Mouse (Mus musculus) myocyte (in vitro differentiated cells): ENCODE data around the gene Slc9a5.

ENCODE experiments used
- E2F4 ChIP-seq: IDR thresholded peaks from one replicate; pipeline ENCODE4 v1.6.1; 2011; ENCODE audit warnings: mild to moderate bottlenecking, control low read depth, moderate library complexity; ENCODE audit not compliant: insufficient read depth
- MAX ChIP-seq: IDR thresholded peaks from one replicate; pipeline ENCODE4 v1.6.1; 2011; ENCODE audit warnings: low read depth, mild to moderate bottlenecking, control low read depth
- MYOD1 ChIP-seq, 3 experiments: IDR thresholded peaks; one replicate each; pipeline ENCODE4 v1.6.1; 2011; ENCODE audit warnings: control low read depth in 2 of 3, low read depth in 2 of 3, mild to moderate bottlenecking in 2 of 3, moderate library complexity in 1 of 3; ENCODE audit not compliant: insufficient read length in 2 of 3, control insufficient read depth in 1 of 3
- MYOG ChIP-seq, 3 experiments: IDR thresholded peaks; one replicate each; pipeline ENCODE4 v1.6.1; 2011; ENCODE audit warnings: control low read depth in 2 of 3, low read depth in 2 of 3, mild to moderate bottlenecking in 2 of 3; ENCODE audit not compliant: insufficient read length in 2 of 3, control insufficient read depth in 1 of 3, insufficient read depth in 1 of 3
- POLR2A ChIP-seq: IDR thresholded peaks from one replicate; pipeline ENCODE4 v1.6.1; 2011; ENCODE audit warnings: low read depth, mild to moderate bottlenecking, control low read depth, moderate library complexity; ENCODE audit not compliant: insufficient read length
- POLR2AphosphoS2 ChIP-seq: IDR thresholded peaks from one replicate; pipeline ENCODE4 v1.6.1; 2011; ENCODE audit warnings: low read depth, control low read depth; ENCODE audit not compliant: insufficient read length
- TCF12 ChIP-seq: IDR thresholded peaks from one replicate; pipeline ENCODE4 v1.6.1; 2011; ENCODE audit warnings: mild to moderate bottlenecking, control low read depth; ENCODE audit not compliant: poor library complexity, insufficient read depth, severe bottlenecking
- TCF3 ChIP-seq: IDR thresholded peaks from one replicate; pipeline ENCODE4 v1.6.1; 2011; ENCODE audit warnings: low read depth, control low read depth; ENCODE audit not compliant: insufficient read length
- USF1 ChIP-seq: IDR thresholded peaks from one replicate; pipeline ENCODE4 v1.6.1; 2011; ENCODE audit warnings: low read depth, mild to moderate bottlenecking, control low read depth, moderate library complexity

- TF ChIP-seq MAX (no peak), POLR2A (no peak), USF1 (no peak), TCF3 (no peak), E2F4 (no peak), MYOD1 (IDR thresholded peaks at IDR 0.05; ENCODE audit: control insufficient read depth in 1 of 3, insufficient read length in 2 of 3, low read depth in 2 of 3) (no peak), TCF12 (no peak), POLR2AphosphoS2 (no peak), MYOG (IDR thresholded peaks at IDR 0.05; ENCODE audit: control insufficient read depth in 1 of 3, insufficient read depth in 1 of 3, insufficient read length in 2 of 3, low read depth in 2 of 3) (no peak)
Measured at GRCm38 (mm10) chr8:105356681-105357080, 8.0 kb downstream of the Slc9a5 start.
